Mouse (Mus musculus) hindbrain, embryonic 12.5 days (tissue): ENCODE data around the gene Trmt1. TPM values are rescaled to one million over a fixed set of nuclear protein-coding genes. Genes with fewer than 3 reads are reported as not detected.

Experiments used
- ATAC-seq: fragments of 200-750 bp; cut with Nextera tagmentation; 2 replicates; pipeline ENCODE4 v1.8.0; 2017; ENCODE audit warnings: moderate TSS enrichment; ENCODE audit not compliant: low FRiP score
- H3K27ac ChIP-seq: fragments of 300-500 bp; sonication (generic); 2 replicates; pipeline ENCODE4 v1.5.1; 2016; ENCODE audit warnings: mild to moderate bottlenecking
- H3K27me3 ChIP-seq: fragments of 300-500 bp; sonication (generic); 2 replicates; pipeline ENCODE4 v1.6.1; 2016; ENCODE audit warnings: mild to moderate bottlenecking
- H3K36me3 ChIP-seq: fragments of 300-500 bp; sonication (generic); 2 replicates; pipeline ENCODE4 v1.6.1; 2016; ENCODE audit warnings: mild to moderate bottlenecking
- H3K4me1 ChIP-seq: fragments of 300-500 bp; sonication (generic); 2 replicates; pipeline ENCODE4 v1.6.1; 2016
- H3K4me2 ChIP-seq: fragments of 300-500 bp; sonication (generic); replicated peaks from 2 replicates; pipeline ENCODE4 v1.6.1; 2016; ENCODE audit warnings: mild to moderate bottlenecking
- H3K4me3 ChIP-seq: fragments of 300-500 bp; sonication (generic); 2 replicates; pipeline ENCODE4 v1.5.1; 2016; ENCODE audit warnings: mild to moderate bottlenecking
- H3K9ac ChIP-seq: fragments of 300-500 bp; sonication (generic); 2 replicates; pipeline ENCODE4 v1.6.1; 2016; ENCODE audit warnings: mild to moderate bottlenecking, moderate library complexity
- H3K9me3 ChIP-seq: fragments of 300-500 bp; sonication (generic); replicated peaks from 2 replicates; pipeline ENCODE4 v1.6.1; 2016; ENCODE audit warnings: mild to moderate bottlenecking
- WGBS: fragments of 180-500 bp; shearing (Covaris S2); methylation state at CpG from one replicate; pipeline ENCODE4 v1.1.7; 2016; 5-methylcytosine and 5-hydroxymethylcytosine counted together
- polyA plus RNA-seq: library from polyadenylated mRNA; unstranded; fragments of >200 nt; fragmentation: Nextera tagmentation; extraction: Ambion mirVana; gene quantifications from 2 replicates; pipeline ENCODE4 v1.2.1, GENCODE M21; 2016

Gene Trmt1
- polyA plus RNA-seq, 1 experiment from 2014 or later: 55.9 TPM

DNA sequence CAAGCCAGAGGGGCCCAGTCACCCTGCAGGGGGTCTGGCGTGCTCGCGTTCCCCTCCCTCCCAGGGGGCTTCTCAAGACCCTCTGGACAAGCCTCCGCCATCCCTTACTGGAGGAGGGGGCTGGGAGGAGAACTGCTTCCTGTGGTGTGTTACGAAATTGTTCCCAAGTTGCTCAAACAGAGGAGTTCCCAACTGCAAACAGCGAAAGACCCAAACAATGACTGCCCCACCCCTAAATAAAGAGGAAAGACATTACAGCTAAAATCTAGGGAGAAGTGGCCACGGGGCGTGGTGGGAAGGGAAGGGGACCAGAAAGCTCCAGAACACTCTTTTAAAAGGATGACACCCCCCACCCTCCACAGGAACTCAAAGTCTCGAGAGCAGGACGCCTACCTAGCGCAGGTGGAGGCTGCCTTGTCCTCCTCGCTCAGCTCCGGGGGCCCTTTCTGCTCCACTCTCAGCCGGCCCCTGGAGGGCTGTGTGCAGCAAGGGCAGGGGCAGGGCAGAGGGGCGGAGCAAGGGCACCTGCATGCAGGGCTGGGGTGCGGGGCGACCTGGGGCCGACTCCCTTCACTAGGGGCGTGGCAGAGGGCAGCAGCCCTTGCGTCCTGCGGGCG is 21.3 kb downstream of the Trmt1 start:
- 6% methylated on average over 22 of the region's 22 CpGs for WGBS
- H3K4me2 ChIP-seq: peak overlapping the region; percentile 41
- ATAC-seq: no peak
- peaks cover 79% of the 10 kb centered on the region for H3K27me3 ChIP-seq
- peak overlapping the region; percentile 23 for H3K4me3 ChIP-seq
- peaks cover 73% of the 10 kb centered on the region for H3K4me1 ChIP-seq
- no peaks in the 10 kb centered on the region for H3K36me3 ChIP-seq
- peak overlapping the region; percentile 75 for H3K27ac ChIP-seq
- peak overlapping the region; percentile 59; the same call in 1 of the 2 replicates for H3K9ac ChIP-seq
- H3K9me3 ChIP-seq: no peaks in the 10 kb centered on the region

DNA sequence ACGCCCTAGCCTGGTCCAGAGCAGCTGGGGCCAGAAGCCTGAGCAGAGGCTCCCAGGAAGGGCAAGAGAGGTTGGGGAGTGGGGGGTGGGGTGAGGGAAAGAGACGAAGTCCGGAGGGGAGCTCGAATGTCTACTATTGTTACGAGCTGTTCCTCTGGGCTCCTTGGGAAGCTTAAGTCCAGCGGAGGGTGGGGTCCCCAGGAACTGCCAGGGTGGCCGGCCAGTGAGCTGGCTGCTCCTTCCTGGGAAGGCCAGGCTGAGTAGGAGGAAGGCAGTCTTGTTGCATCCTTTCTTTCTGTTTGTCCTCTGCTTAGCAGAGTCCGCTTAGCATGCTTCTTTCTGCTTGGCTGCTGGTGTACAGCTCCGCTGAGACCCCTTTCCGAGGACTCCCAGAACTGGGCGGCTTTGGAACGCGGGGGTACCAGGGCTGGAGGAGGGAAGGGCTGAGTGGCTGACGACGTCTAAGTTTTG is 22.0 kb downstream of the Trmt1 start:
- Histone ChIP-seq H3K36me3 (no peaks in the 10 kb centered on the region), H3K4me3 (no peak overlapping the region), H3K27ac (peak overlapping the region; percentile 75), H3K4me2 (peak overlapping the region; percentile 41), H3K27me3 (peaks cover 78% of the 10 kb centered on the region), H3K4me1 (peaks cover 81% of the 10 kb centered on the region), H3K9me3 (no peaks in the 10 kb centered on the region), H3K9ac (peak overlapping the region; percentile 51)
- WGBS: 4% methylated on average over 15 of the region's 15 CpGs
- ATAC-seq: no peak

GRCm38 (mm10) chr8:84708774-84709475 is 22.8 kb downstream of the Trmt1 start:
- no peaks in the 10 kb centered on the region for H3K36me3 ChIP-seq
- 0 out of 2 replicates have a peak overlapping the region, but pooled peaks have one; percentile 19 for H3K4me2 ChIP-seq
- H3K27ac ChIP-seq: peak overlapping the region; percentile 68; the same call in 1 of the 2 replicates
- H3K9me3 ChIP-seq: no peaks in the 10 kb centered on the region
- 0 out of 2 replicates have a peak overlapping the region, but pooled peaks have one; percentile 13 for H3K9ac ChIP-seq
- H3K4me1 ChIP-seq: peaks cover 85% of the 10 kb centered on the region
- peaks cover 78% of the 10 kb centered on the region for H3K27me3 ChIP-seq
- 11% methylated on average over 12 of the region's 12 CpGs for WGBS
- H3K4me3 ChIP-seq: no peak overlapping the region
- ATAC-seq: peak; percentile 62

GRCm38 (mm10) chr8:84709931-84710330 is 23.8 kb downstream of the Trmt1 start:
- peak overlapping the region; percentile 57 for H3K27ac ChIP-seq
- H3K4me3 ChIP-seq: no peak overlapping the region
- no peak overlapping the region for H3K9ac ChIP-seq
- no peak for ATAC-seq
- peaks cover 78% of the 10 kb centered on the region for H3K27me3 ChIP-seq
- H3K4me1 ChIP-seq: peaks cover 90% of the 10 kb centered on the region
- no peaks in the 10 kb centered on the region for H3K36me3 ChIP-seq
- WGBS: 95% methylated on average over 1 of the region's 1 CpGs
- no peak overlapping the region for H3K4me2 ChIP-seq
- H3K9me3 ChIP-seq: no peaks in the 10 kb centered on the region

DNA sequence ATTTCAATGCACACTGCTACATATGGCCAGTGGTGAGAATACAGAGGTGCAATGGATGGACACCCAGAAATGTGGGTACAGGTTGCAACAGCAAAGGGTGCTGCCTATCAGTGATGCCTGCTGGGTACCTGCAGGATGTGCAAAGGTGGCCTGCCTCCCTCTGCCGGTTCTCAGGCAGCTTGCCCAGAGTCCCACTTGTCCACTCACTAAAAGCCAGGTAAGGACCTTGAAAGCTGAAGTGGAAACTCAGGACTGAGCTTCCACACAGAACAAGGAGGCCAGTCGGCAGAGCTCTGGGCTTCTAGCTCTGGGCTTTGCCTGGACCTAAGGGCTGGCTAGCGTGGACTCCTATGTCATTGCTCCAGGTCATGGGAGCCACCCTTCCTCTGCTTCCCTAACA is 25.2 kb downstream of the Trmt1 start:
- Histone ChIP-seq H3K4me2 (0 out of 2 replicates have a peak overlapping the region, but pooled peaks have one; percentile 4), H3K9me3 (no peaks in the 10 kb centered on the region), H3K4me1 (peaks cover 90% of the 10 kb centered on the region), H3K36me3 (no peaks in the 10 kb centered on the region), H3K9ac (peak overlapping the region; percentile 24), H3K27ac (peak overlapping the region; percentile 93), H3K4me3 (no peak overlapping the region), H3K27me3 (peaks cover 77% of the 10 kb centered on the region)
- WGBS: 39% methylated on average over 3 of the region's 3 CpGs
- no peak for ATAC-seq

GRCm38 (mm10) chr8:84711933-84712758 is 26.0 kb downstream of the Trmt1 start:
- Histone ChIP-seq H3K4me3 (no peak overlapping the region), H3K9ac (peak overlapping the region; percentile 24), H3K36me3 (no peaks in the 10 kb centered on the region), H3K4me2 (no peak overlapping the region), H3K9me3 (no peaks in the 10 kb centered on the region), H3K27ac (peak overlapping the region; percentile 93), H3K4me1 (peaks cover 86% of the 10 kb centered on the region), H3K27me3 (peaks cover 76% of the 10 kb centered on the region)
- peak; percentile 88 for ATAC-seq
- WGBS: 19% methylated on average over 10 of the region's 11 CpGs

GRCm38 (mm10) chr8:84712759-84713120 is 26.6 kb downstream of the Trmt1 start:
- Histone ChIP-seq H3K27ac (peak overlapping the region; percentile 93), H3K4me2 (no peak overlapping the region), H3K27me3 (peaks cover 76% of the 10 kb centered on the region), H3K4me1 (peaks cover 80% of the 10 kb centered on the region), H3K9me3 (no peaks in the 10 kb centered on the region), H3K9ac (peak overlapping the region; percentile 32), H3K36me3 (no peaks in the 10 kb centered on the region), H3K4me3 (no peak overlapping the region)
- WGBS: 15% methylated on average over 3 of the region's 3 CpGs
- peak; percentile 32; the same call in 1 of the 2 replicates for ATAC-seq

DNA sequence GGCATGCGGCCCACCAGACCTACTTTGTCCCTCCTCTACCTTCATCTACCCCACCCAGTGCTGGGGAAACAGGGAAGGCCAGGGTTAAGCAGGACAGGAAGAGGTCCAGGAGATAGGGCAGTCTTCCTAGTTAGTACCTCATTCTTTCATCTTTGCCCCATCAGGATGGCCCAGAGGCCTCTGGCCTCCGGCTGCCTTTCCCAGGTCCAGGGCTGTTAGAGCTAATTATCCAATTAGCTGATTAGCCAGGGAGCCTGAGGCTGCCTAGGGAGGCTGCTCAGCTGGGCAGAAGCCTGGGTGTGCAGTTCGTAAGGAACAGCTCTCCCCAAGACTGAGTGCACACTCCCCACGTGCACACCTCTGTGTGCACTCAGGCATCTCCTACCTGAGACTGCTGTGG is 27.3 kb downstream of the Trmt1 start:
- no peak for ATAC-seq
- no peak overlapping the region for H3K4me3 ChIP-seq
- H3K4me1 ChIP-seq: peaks cover 74% of the 10 kb centered on the region
- peak overlapping the region; percentile 48; the same call in 1 of the 2 replicates for H3K9ac ChIP-seq
- peak overlapping the region; percentile 93 for H3K27ac ChIP-seq
- H3K9me3 ChIP-seq: no peaks in the 10 kb centered on the region
- H3K4me2 ChIP-seq: no peak overlapping the region
- H3K27me3 ChIP-seq: peaks cover 76% of the 10 kb centered on the region
- no peaks in the 10 kb centered on the region for H3K36me3 ChIP-seq
- 43% methylated on average over 4 of the region's 4 CpGs for WGBS

- Histone ChIP-seq H3K4me1 (peaks cover 68% of the 10 kb centered on the region), H3K9ac (peak overlapping the region; percentile 25; the same call in 1 of the 2 replicates), H3K4me3 (no peak overlapping the region), H3K27me3 (peaks cover 78% of the 10 kb centered on the region), H3K4me2 (no peak overlapping the region), H3K36me3 (no peaks in the 10 kb centered on the region), H3K9me3 (no peaks in the 10 kb centered on the region), H3K27ac (peak overlapping the region; percentile 93)
- 57% methylated on average over 4 of the region's 4 CpGs for WGBS
- ATAC-seq: no peak
Observed at GRCm38 (mm10) chr8:84714161-84714560, 28.1 kb downstream of the Trmt1 start.

- Histone ChIP-seq H3K9me3 (no peaks in the 10 kb centered on the region), H3K9ac (peak overlapping the region; percentile 50), H3K4me1 (peaks cover 52% of the 10 kb centered on the region), H3K27ac (0 out of 2 replicates have a peak overlapping the region, but pooled peaks have one; percentile 18), H3K4me3 (peak overlapping the region; percentile 12; the same call in 1 of the 2 replicates), H3K27me3 (peaks cover 85% of the 10 kb centered on the region), H3K36me3 (peaks cover 6% of the 10 kb centered on the region; the same call in 1 of the 2 replicates), H3K4me2 (peak overlapping the region; percentile 43)
- WGBS: 5% methylated on average over 27 of the region's 27 CpGs
- ATAC-seq: no peak
Observed at GRCm38 (mm10) chr8:84715893-84716468, 29.9 kb downstream of the Trmt1 start.

DNA sequence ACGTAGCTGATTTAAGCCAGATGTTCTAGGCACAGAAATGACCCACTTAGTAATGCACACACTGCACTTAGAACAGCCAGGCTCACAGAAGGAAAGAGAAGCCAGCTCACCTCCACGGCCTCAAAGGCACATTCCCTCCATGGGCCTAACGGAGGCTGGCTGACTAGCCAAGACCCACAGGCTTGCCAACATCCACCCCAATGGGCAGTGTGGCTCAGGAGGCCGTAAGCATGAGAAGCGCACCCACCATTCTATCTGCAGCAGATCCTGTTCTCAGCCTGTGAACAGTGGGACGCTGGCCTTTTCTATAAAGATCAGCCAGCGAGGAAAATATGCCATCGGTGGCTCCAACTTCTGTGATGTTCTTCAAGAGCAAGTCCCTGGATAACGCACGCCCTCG is 30.7 kb downstream of the Trmt1 start:
- 83% methylated on average over 11 of the region's 11 CpGs for WGBS
- ATAC-seq: no peak

More for the DNA sequence above, 30.7 kb downstream of the Trmt1 start:
- Histone ChIP-seq H3K4me3 (no peak overlapping the region), H3K27me3 (peaks cover 85% of the 10 kb centered on the region), H3K4me1 (peaks cover 50% of the 10 kb centered on the region), H3K9ac (no peak overlapping the region), H3K9me3 (no peaks in the 10 kb centered on the region), H3K4me2 (no peak overlapping the region), H3K27ac (0 out of 2 replicates have a peak overlapping the region, but pooled peaks have one; percentile 12), H3K36me3 (peaks cover 6% of the 10 kb centered on the region; the same call in 1 of the 2 replicates)
